Mouse (Mus musculus): ENCODE data around the gene Higd1c.
"Not testable (repeated sequence)": the region's sequence is repeated elsewhere in the genome, so short reads cannot be mapped to it uniquely, and the experiment has no call there.

- TF ChIP-seq CTCF (IDR thresholded peaks at IDR 0.05; ENCODE audit: control insufficient read depth, insufficient read depth, low read length); POLR2A (IDR thresholded peaks at IDR 0.05; ENCODE audit: borderline replicate concordance, control insufficient read depth, low read depth, low read length): not testable (repeated sequence)
These were observed 46.2 kb upstream of the Higd1c start for GRCm38 (mm10) chr15:100318014-100318671.
